Mouse (Mus musculus) spleen, adult 2 months (tissue): Measurements from ENCODE around the gene Arrb2.

Experiments used
- CTCF ChIP-seq: fragments of 200-500 bp; IDR thresholded peaks from 2 replicates; pipeline ENCODE4 v1.5.1; 2011; ENCODE audit warnings: mild to moderate bottlenecking, inconsistent platforms; ENCODE audit not compliant: insufficient read depth, insufficient read length, insufficient replicate concordance; ENCODE audit errors: extremely low read depth
- POLR2A ChIP-seq: fragments of 200-500 bp; IDR thresholded peaks from 2 replicates; pipeline ENCODE4 v1.6.1; 2011; ENCODE audit warnings: low read depth, low read length, inconsistent platforms

- no peak for TF ChIP-seq CTCF
- no peak for TF ChIP-seq POLR2A
These were observed 37.3 kb downstream of the Arrb2 start for GRCm38 (mm10) chr11:70469764-70470163.
